ENCODE assay signal across 8 mouse cellular contexts in the genomic region with DNA sequence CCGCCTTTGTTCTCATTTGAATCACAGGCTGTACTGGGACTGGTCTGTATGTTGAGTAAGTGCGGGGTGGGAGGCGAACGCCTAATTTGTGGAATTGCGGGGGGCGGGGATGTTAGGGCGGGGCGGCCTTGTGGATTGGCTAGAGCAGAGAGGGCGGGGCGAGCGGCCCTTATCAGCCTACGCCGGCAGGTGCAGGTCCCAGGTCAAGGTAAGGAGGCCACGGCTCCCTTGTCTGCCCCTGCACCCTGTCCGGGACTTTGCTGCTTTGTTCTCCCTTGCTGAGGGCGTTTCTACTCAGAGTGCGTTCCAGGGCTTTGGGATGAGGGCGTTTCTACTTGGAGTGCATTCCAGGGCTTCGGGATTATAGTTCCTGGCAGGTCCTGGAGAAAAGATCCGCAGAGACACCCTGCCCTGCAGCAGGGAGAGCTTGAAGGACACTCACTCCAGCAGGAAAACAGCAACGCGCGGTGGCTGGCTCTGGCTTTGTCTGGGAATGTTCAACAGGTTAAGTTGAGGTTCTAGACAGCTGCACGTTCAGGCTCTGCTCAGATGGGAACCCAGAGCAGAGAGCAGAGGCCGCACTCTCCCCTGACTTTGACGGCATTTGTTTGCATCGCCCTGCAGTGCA.
DNase-seq lines count a peak whose midpoint lies in the region; ATAC-seq and TF ChIP-seq lines count a peak whose summit lies in the region.

No protein-coding gene starts in this region.

- peaks cover 11% of the 10 kb centered on the region; the same call in 1 of the 2 replicates for H3K36me3 ChIP-seq in heart, postnatal 0 days (replicated peaks; ENCODE audit: control insufficient read depth, insufficient read depth, low read length)
- H3K36me3 ChIP-seq in stomach, postnatal 0 days (ENCODE audit: control insufficient read depth, insufficient read depth, low read length), result no peaks in the 10 kb centered on the region

- TF ChIP-seq EP300 in heart, postnatal 0 days (IDR thresholded peaks at IDR 0.05; ENCODE audit: low read depth), result no peak
- no peak for TF ChIP-seq EP300 in stomach, postnatal 0 days (optimal IDR thresholded peaks at IDR 0.05)

- H3K4me2 ChIP-seq in heart, postnatal 0 days (ENCODE audit: low read depth, low read length), result peak overlapping the region; percentile 58
- H3K4me2 ChIP-seq in stomach, postnatal 0 days (replicated peaks; ENCODE audit: low read depth), result peak overlapping the region; percentile 43

- DNase-seq in adrenal gland, postnatal 10 days, result peak; percentile 79
- peak; percentile 87 for DNase-seq in fat pad, adult 2 months (ENCODE audit: extremely low read depth, low read depth, low spot score)
- peak; percentile 74 for DNase-seq in heart, postnatal 0 days (ENCODE audit: low spot score)
- peak; percentile 83 to 91 for DNase-seq in kidney, postnatal 25 days
- DNase-seq in mesoderm, embryonic 11.5 days (ENCODE audit: low read depth, low spot score), result peak; percentile 70
- DNase-seq in stomach, postnatal 0 days (ENCODE audit: low spot score), result peak; percentile 93
- DNase-seq in layer of hippocampus, adult 11-12 months (ENCODE audit: low spot score), result no peak
- no peak for DNase-seq in left cerebral cortex, adult 11 months (ENCODE audit: low spot score)

- peak overlapping the region; percentile 41 for H3K4me3 ChIP-seq in heart, postnatal 0 days (ENCODE audit: low read depth, low read length)
- peak overlapping the region; percentile 47 for H3K4me3 ChIP-seq in stomach, postnatal 0 days (ENCODE audit: low read depth, low read length)

- ATAC-seq in heart, postnatal 0 days (ENCODE audit: insufficient read depth, low read depth), result peak; percentile 76
- peak; percentile 95 for ATAC-seq in stomach, postnatal 0 days (ENCODE audit: low FRiP score, low TSS enrichment)

- H3K9ac ChIP-seq in heart, postnatal 0 days (replicated peaks; ENCODE audit: low read depth, low read length), result peak overlapping the region; percentile 42; the same call in 1 of the 2 replicates
- H3K9ac ChIP-seq in stomach, postnatal 0 days (ENCODE audit: low read length), result peak overlapping the region; percentile 72

- H3K27ac ChIP-seq in heart, postnatal 0 days (ENCODE audit: low read depth), result peak overlapping the region; percentile 81
- H3K27ac ChIP-seq in stomach, postnatal 0 days (replicated peaks), result peak overlapping the region; percentile 93

- 6% methylated on average over 27 of the region's 27 CpGs for WGBS in heart, postnatal 0 days
- 4% methylated on average over 25 of the region's 27 CpGs for WGBS in stomach, postnatal 0 days

- peaks cover 53% of the 10 kb centered on the region for H3K4me1 ChIP-seq in heart, postnatal 0 days (ENCODE audit: control insufficient read depth, insufficient read depth)
- H3K4me1 ChIP-seq in stomach, postnatal 0 days (replicated peaks; ENCODE audit: control insufficient read depth, insufficient read depth), result peaks cover 5% of the 10 kb centered on the region

- H3K9me3 ChIP-seq in heart, postnatal 0 days (replicated peaks; ENCODE audit: control insufficient read depth, low read length), result no peaks in the 10 kb centered on the region
- no peaks in the 10 kb centered on the region for H3K9me3 ChIP-seq in stomach, postnatal 0 days (ENCODE audit: control insufficient read depth, low read length)

- no peaks in the 10 kb centered on the region for H3K27me3 ChIP-seq in heart, postnatal 0 days (ENCODE audit: control insufficient read depth, insufficient read depth, low read length)
- no peaks in the 10 kb centered on the region for H3K27me3 ChIP-seq in stomach, postnatal 0 days (ENCODE audit: control insufficient read depth, insufficient read depth, low read length)

- no peak for TF ChIP-seq CTCF in heart, postnatal 0 days (IDR thresholded peaks at IDR 0.05; ENCODE audit: low read depth)
- no peak for TF ChIP-seq CTCF in stomach, postnatal 0 days (IDR thresholded peaks at IDR 0.05; ENCODE audit: low read depth)

Comparison
In these comparisons a context has a peak if more than half of its experiments do, and no peak if none do; other contexts are left out.
1. DNase-seq: peak in adrenal gland, postnatal 10 days (single experiment), fat pad, adult 2 months (single experiment), heart, postnatal 0 days (single experiment), kidney, postnatal 25 days (2 of 2), mesoderm, embryonic 11.5 days (single experiment) and stomach, postnatal 0 days (single experiment); none in layer of hippocampus, adult 11-12 months (single experiment) and left cerebral cortex, adult 11 months (single experiment).